Mouse (Mus musculus) spleen, postnatal 14 days (tissue): ENCODE results near the gene Tcf20.
"Not testable (repeated sequence)": the region's sequence is repeated elsewhere in the genome, so short reads cannot be mapped to it uniquely, and the experiment has no call there.

ENCODE experiments used
- DNase-seq, 2 experiments: peaks; one replicate each; pipeline ENCODE4 v3.0.0; 2021 to 2022; ENCODE audit warnings: low spot score in 2 of 2

The Tcf20 gene

DNA sequence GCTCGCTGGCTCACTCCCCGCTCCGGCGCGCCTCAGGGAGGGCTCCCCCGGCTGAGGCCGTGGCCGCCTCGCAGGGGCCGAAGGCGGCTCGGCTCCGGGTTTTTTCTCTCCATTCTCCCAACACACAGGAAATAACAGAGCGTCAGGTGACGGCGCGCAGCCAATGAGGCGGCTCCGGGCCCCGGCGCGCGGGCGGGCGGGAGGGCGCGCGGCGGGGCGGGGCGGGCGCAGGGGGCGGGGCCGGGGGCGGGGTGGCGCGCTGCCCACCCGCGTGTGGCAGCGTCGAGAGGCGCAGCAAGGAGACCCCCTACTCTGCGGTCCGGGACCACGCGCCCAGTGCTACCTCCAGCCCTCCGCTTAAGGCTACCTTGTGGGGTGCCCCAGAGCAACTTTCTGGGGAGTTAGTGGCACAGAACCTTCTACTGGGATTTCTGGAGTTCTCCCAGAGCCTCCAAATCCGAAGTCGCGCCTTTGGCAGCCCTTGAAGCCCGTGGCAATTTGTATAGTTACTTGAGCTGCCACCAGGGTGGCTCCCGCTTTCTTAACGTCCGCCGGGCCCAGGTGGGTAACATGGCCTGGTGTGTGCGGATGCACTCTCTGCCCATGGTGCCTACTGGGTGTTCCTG lies 87.9 kb downstream of the Tcf20 start:
- peak; percentile 68 to 71 for DNase-seq

GRCm38 (mm10) chr15:82898740-82899675 lies 88.7 kb downstream of the Tcf20 start:
- peak; percentile 40 to 58 for DNase-seq

DNA sequence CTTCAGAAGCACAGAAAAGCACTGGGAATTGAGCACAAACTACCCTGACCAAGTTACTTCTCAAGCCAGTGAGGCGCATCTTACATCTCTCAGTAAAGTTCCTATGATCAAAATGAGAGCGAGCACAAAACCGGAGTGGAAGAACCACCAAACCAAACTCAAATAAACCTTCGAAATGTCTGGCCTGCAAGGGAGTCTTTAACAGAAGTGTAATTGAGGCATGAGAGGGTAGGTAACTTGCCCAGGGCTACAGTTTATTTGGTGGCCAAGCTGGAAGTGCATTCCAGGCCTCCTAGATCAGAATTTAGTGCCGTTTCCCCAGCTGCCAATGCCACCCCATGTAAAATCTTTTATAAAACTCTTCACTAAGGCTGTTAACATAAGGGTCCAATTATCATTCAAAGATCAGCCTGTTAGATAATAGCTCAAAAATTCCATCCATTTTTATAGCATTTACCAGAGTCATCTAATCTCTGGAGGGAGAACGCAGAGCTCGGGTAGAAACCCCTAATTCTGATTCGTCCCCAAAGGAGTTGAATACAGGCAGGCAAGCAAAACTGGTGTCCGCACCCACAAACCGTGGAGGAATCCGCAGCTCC lies 89.4 kb downstream of the Tcf20 start:
- no peak for DNase-seq

DNA sequence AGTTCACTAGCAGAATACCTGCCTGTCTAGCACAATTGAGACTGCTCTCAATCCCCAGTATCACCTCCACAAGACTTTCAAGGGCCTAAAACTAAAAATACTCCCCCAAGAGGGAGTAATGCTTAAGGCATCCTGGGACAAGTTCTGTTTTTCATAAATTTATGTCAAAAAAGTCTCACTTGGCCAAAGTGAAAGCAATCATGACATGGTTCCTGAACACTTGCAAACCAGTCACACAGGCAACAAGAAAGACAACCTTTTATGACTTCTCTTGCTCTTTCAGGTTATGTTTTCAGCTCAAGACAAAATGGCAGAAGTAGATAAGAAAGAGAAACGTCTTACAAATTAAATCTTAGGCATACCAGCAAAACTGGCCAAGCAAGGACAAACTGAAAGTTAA lies 91.3 kb downstream of the Tcf20 start:
- DNase-seq = no peak

- no peak for DNase-seq
Observed at GRCm38 (mm10) chr15:82890470-82890869, 97.2 kb downstream of the Tcf20 start.

GRCm38 (mm10) chr15:82889426-82889825 lies 98.2 kb downstream of the Tcf20 start:
- DNase-seq = no peak

- no peak for DNase-seq
Observed at GRCm38 (mm10) chr15:82888466-82888865, 99.2 kb downstream of the Tcf20 start.

GRCm38 (mm10) chr15:82877309-82877708 lies 110.4 kb downstream of the Tcf20 start:
- no peak for DNase-seq

DNA sequence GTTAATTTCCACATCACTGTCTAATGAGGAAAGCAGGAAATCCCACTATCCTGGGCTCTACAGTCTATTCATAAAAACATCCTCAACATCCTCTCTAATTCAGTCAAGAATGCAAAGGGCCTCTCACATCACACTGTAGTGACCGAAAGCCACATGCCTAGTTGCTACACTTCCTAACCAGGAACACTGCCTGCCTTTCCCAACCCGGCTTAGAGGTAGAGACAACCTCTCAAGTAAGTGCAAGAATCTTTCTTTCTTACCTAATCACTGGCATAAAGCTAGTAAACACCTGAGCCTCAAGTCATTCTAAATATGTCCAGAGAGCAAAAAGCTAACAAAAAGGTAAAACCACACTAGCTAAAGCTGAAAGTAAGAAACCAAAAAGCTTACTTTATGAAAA lies 110.8 kb downstream of the Tcf20 start:
- no peak for DNase-seq

- DNase-seq = no peak
Observed at GRCm38 (mm10) chr15:82872037-82872436, 115.6 kb downstream of the Tcf20 start.

DNA sequence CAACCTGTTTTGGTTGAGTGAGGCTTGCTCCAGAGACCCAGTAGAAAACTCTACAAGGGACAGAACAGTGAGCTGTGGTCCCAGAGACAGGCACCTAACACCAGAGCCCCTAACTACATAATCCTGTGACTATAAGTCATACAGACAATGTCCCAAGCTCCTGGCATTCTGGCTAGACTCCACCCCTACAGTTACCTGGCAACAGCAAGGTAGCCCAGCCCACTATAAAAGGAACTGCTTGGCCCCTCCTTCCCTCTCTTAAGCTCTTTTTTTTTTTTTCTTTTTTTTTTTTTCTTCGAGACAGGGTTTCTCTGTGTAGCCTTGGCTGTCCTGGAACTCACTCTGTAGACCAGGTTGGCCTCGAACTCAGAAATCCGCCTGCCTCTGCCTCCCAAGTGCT lies 121.4 kb downstream of the Tcf20 start:
- DNase-seq = not testable (repeated sequence)

DNA sequence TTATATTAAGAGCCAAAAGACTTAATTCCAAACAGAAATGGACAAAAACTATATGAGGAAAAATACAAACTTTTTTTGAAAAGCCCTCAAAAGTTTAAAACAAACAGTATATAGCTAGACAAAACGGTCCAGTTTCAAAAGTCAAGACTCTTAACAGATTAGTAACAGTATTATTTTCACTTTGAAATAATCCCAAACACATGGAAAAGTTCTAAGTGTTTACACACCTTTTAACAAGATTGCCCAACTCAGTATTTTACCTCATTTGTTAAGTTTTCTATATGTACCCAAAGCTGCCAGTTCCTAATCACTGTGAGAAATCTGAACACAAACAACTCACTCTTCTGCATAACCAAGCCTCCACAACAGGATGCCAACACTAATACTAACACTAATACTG lies 124.0 kb downstream of the Tcf20 start:
- no peak for DNase-seq

DNA sequence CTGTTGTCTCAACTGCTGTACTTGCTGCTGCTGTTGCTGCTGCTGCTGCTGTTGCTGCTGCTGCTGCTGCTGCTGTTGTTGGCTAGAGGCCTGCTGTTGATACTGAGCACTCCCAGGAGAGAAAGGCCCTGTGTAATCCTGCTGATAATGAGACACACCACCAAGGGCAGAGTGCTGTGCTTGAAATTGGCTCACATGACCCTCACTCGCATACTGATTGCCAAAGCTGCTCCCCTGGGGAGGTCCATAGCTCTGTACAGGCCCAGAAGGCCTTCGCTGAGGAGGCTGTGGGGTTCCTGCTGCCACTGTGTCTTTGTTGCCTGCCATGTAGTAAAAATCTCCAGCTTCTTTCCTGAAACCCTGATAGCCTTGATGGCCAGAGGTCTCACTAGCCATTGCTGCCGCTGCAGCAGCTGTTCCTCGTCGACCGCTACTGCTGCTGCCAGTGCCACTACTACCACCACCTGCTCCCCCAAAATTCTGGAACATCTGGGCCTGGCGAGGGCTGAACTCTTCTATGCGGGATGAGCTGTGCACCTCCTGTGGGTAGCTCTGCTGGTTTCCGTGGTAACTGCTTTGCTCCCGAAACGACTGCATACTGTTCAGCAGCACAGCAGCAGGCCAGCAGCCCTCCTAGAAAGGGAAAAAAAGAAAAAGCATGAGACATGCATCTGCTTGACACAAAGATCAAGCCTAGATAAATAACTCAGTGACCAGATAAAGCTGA lies 130.9 kb downstream of the Tcf20 start:
- no peak for DNase-seq

GRCm38 (mm10) chr15:82856065-82856464 lies 131.6 kb downstream of the Tcf20 start:
- DNase-seq = no peak

- DNase-seq = no peak
Observed at GRCm38 (mm10) chr15:82839146-82839545, 148.5 kb downstream of the Tcf20 start.

DNA sequence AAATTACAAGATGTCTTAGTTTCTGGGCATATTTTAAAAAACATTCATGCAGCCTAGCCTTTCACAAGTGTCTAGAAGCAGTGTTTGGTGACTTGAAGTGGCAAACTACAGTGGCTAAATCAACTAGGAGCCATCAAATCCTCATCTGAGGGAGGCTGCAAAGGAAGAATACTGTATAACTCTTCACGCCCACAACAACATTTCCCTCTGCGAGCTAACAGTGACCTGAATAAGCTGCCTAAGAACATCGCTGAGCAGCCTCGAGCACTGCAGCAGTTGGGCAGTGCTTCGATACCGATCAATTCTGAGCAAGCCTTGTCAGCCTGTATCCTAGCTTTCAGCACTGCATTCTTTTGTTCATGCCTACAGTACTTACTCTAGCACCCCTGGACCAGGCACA lies 157.8 kb downstream of the Tcf20 start:
- DNase-seq = no peak

DNA sequence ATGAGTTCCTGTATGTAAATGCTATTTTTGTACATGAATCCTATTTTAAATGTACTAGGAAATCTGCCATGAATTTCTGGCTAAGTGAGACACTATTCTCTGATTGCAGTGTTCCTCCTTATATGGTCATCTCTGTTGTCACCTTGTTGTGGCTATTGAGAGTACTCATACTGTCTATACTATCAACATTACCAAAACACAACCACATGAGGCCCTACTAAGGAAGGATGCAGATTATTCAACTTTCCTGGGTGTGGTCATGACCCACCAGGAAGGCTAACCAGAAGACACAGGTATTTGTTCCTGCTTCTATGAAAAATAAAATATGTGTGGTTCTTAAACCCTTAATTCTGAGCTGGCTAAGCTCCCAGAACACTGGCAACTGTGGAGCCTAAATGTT lies 161.8 kb downstream of the Tcf20 start:
- no peak for DNase-seq

DNA sequence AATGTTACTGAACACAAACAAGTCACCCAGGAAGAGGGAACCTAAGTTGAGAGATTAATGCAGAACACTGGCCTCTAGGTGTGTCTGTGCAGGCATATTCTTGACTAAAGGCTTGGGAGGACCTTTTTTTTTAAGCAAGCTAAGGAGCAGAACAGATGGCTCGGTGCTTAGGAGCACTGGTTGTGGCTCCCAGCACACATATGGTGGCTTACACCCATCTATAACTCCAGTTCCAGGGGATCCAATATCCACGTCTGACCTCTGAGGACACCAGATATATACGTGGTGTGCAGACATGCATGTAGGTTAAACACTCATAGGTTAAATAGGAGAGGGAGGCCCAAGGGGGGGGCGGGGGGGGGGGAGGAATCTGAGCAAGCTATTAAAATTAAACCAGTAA lies 165.3 kb downstream of the Tcf20 start:
- DNase-seq = no peak

- no peak for DNase-seq
Observed at GRCm38 (mm10) chr15:82821657-82822056, 166.0 kb downstream of the Tcf20 start.

DNA sequence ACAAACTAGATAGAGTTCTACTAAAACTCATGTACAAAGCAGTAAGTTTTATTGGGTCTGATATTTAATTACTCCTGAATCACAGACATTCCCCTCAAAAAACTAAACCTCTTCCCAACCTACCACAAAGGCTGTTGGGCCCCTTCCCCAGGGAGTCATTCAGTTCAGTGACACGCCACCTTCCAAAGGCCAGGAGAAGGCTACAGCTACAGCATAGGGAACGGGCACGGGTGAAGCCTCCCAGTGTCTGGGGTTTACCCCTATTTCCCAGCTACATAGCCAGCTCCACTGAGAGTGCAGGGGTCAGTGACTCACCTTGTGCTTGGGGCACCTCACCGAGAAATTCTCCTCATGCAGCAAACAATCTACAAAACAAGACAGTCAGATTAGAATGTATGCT lies 172.4 kb downstream of the Tcf20 start:
- no peak for DNase-seq

- DNase-seq = peak; percentile 30 to 52
Observed at GRCm38 (mm10) chr15:82814806-82815205, 172.9 kb downstream of the Tcf20 start.

DNA sequence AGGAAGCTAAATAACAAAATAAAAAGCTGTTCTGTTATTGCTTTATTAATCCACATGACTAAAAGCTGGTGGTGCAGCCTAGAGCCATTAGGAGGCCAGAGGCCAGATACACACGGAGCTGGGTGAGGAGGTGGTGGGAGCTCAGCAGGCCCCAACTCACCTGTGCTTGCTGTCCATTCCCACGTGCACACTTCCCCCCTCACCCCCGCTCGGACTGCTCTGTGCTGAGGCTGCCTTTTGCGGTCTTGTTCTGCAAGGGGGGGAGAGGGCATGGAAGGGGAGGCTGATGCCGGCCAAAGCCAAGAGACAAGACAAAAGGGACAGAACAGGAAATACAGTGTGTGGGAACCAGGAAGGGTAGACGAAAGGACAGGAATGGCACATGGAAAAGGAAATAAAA lies 173.4 kb downstream of the Tcf20 start:
- no peak for DNase-seq
